Mouse (Mus musculus) heart, embryonic 13.5 days (tissue): ENCODE measurements around the gene March9. TPM values are rescaled to one million over a fixed set of nuclear protein-coding genes. Genes with fewer than 3 reads are reported as not detected.

Experiments
- ATAC-seq: fragments of 200-750 bp; cut with Nextera tagmentation; 2 replicates; pipeline ENCODE4 v1.8.0; 2017; ENCODE audit warnings: moderate TSS enrichment; ENCODE audit not compliant: insufficient number of reproducible peaks, low FRiP score, low TSS enrichment; ENCODE audit errors: extremely low read depth
- H3K27ac ChIP-seq: fragments of 300-500 bp; sonication (generic); replicated peaks from 2 replicates; pipeline ENCODE4 v1.5.1; 2015; ENCODE audit warnings: moderate library complexity, mild to moderate bottlenecking, inconsistent platforms
- H3K27me3 ChIP-seq: fragments of 300-500 bp; sonication (generic); replicated peaks from 2 replicates; pipeline ENCODE4 v1.6.1; 2015; ENCODE audit warnings: mild to moderate bottlenecking, inconsistent platforms
- H3K36me3 ChIP-seq: fragments of 300-500 bp; sonication (generic); 2 replicates; pipeline ENCODE4 v1.6.1; 2015; ENCODE audit warnings: mild to moderate bottlenecking, inconsistent platforms
- H3K4me1 ChIP-seq: fragments of 300-500 bp; sonication (generic); 2 replicates; pipeline ENCODE4 v1.6.1; 2015; ENCODE audit warnings: inconsistent platforms
- H3K4me2 ChIP-seq: fragments of 300-500 bp; sonication (generic); 2 replicates; pipeline ENCODE4 v1.6.1; 2015; ENCODE audit warnings: inconsistent platforms, mild to moderate bottlenecking, moderate library complexity
- H3K4me3 ChIP-seq: fragments of 300-500 bp; sonication (generic); 2 replicates; pipeline ENCODE4 v1.5.1; 2015; ENCODE audit warnings: moderate library complexity, mild to moderate bottlenecking, inconsistent platforms
- H3K9ac ChIP-seq: fragments of 300-500 bp; sonication (generic); 2 replicates; pipeline ENCODE4 v1.6.1; 2015; ENCODE audit warnings: inconsistent platforms, mild to moderate bottlenecking, moderate library complexity
- H3K9me3 ChIP-seq: fragments of 300-500 bp; sonication (generic); 2 replicates; pipeline ENCODE4 v1.6.1; 2016; ENCODE audit warnings: inconsistent platforms
- WGBS: fragments of 180-500 bp; shearing (Covaris S2); methylation state at CpG from one replicate; pipeline ENCODE4 v1.1.7; 2015; ENCODE audit warnings: mixed read lengths; 5-methylcytosine and 5-hydroxymethylcytosine counted together
- polyA plus RNA-seq: library from polyadenylated mRNA; unstranded; fragments of >200 nt; fragmentation: Nextera tagmentation; extraction: Ambion mirVana; gene quantifications from 2 replicates; pipeline ENCODE4 v1.2.1, GENCODE M21; 2015

March9 gene
- polyA plus RNA-seq, 1 experiment from 2014 or later, result 0.12 TPM

- Histone ChIP-seq H3K9me3 (no peaks in the 10 kb centered on the region), H3K36me3 (peaks cover 28% of the 10 kb centered on the region), H3K4me1 (no peaks in the 10 kb centered on the region), H3K27me3 (no peaks in the 10 kb centered on the region), H3K27ac (no peak overlapping the region), H3K4me2 (no peak overlapping the region), H3K4me3 (no peak overlapping the region), H3K9ac (no peak overlapping the region)
- ATAC-seq, result no peak
- 79% methylated on average over 16 of the region's 16 CpGs for WGBS
These were observed 41.6 kb downstream of the March9 start for GRCm38 (mm10) chr10:127018422-127018821.

GRCm38 (mm10) chr10:127017071-127017470 is 42.9 kb downstream of the March9 start:
- Histone ChIP-seq H3K9me3 (no peaks in the 10 kb centered on the region), H3K4me3 (no peak overlapping the region), H3K9ac (0 out of 2 replicates have a peak overlapping the region, but pooled peaks have one; percentile 24), H3K27me3 (no peaks in the 10 kb centered on the region), H3K4me1 (no peaks in the 10 kb centered on the region), H3K27ac (no peak overlapping the region), H3K36me3 (peaks cover 26% of the 10 kb centered on the region), H3K4me2 (no peak overlapping the region)
- ATAC-seq, result no peak
- 26% methylated on average over 2 of the region's 2 CpGs for WGBS

- Histone ChIP-seq H3K4me3 (no peak overlapping the region), H3K27ac (no peak overlapping the region), H3K27me3 (no peaks in the 10 kb centered on the region), H3K9me3 (no peaks in the 10 kb centered on the region), H3K9ac (no peak overlapping the region), H3K4me2 (no peak overlapping the region), H3K36me3 (peaks cover 24% of the 10 kb centered on the region), H3K4me1 (no peaks in the 10 kb centered on the region)
- 50% methylated on average over 5 of the region's 5 CpGs for WGBS
- no peak for ATAC-seq
These were observed 43.5 kb downstream of the March9 start for GRCm38 (mm10) chr10:127016488-127016887.

Other genes with a start within 250 kb of the March9 start
- gene Atp23, start 158.8 kb downstream of the March9 start, polyA plus RNA-seq, result 6.4 and 8.6 TPM in 2 replicates
- 37.1 and 39.6 TPM in 2 replicates for gene Ctdsp2, start 81.5 kb downstream of the March9 start, polyA plus RNA-seq
- gene Avil, start 59.5 kb downstream of the March9 start, polyA plus RNA-seq, result 0.17 and 0.21 TPM in 2 replicates
- gene Tsfm, start 29.3 kb downstream of the March9 start, polyA plus RNA-seq, result 86.6 and 92.5 TPM in 2 replicates
- 36.3 and 41.7 TPM in 2 replicates for gene Mettl1, start 18.8 kb downstream of the March9 start, polyA plus RNA-seq
- 0.33 and 0.34 TPM in 2 replicates for gene Eef1akmt3, start 18.7 kb downstream of the March9 start, polyA plus RNA-seq
- gene Cyp27b1, start 11.9 kb downstream of the March9 start, polyA plus RNA-seq, result 0.10 and 0.21 TPM in 2 replicates
- gene Cdk4, start 3.4 kb upstream of the March9 start, polyA plus RNA-seq, result 1,002 and 1,117 TPM in 2 replicates
- 110 and 114 TPM in 2 replicates for gene Tspan31, start 10.1 kb upstream of the March9 start, polyA plus RNA-seq
- not detected in 2 replicates for gene Agap2, start 15.1 kb upstream of the March9 start, polyA plus RNA-seq
- 48.0 and 49.5 TPM in 2 replicates for gene Os9, start 60.9 kb upstream of the March9 start, polyA plus RNA-seq
- 1.2 and 1.7 TPM in 2 replicates for gene B4galnt1, start 105.0 kb upstream of the March9 start, polyA plus RNA-seq
- 18.0 and 21.5 TPM in 2 replicates for gene Slc26a10, start 120.5 kb upstream of the March9 start, polyA plus RNA-seq
- 21.4 and 21.6 TPM in 2 replicates for gene Arhgef25, start 129.9 kb upstream of the March9 start, polyA plus RNA-seq
- 65.2 and 67.7 TPM in 2 replicates for gene Dtx3, start 135.5 kb upstream of the March9 start, polyA plus RNA-seq
- 23.2 and 23.8 TPM in 2 replicates for gene Pip4k2c, start 151.4 kb upstream of the March9 start, polyA plus RNA-seq
- gene Kif5a, start 203.2 kb upstream of the March9 start, polyA plus RNA-seq, result 0.32 and 0.63 TPM in 2 replicates
- gene Dctn2, start 206.2 kb upstream of the March9 start, polyA plus RNA-seq, result 133 and 136 TPM in 2 replicates
- gene Mbd6, start 228.8 kb upstream of the March9 start, polyA plus RNA-seq, result 12.6 and 12.7 TPM in 2 replicates